Mouse (Mus musculus): ENCODE results near the gene Rad51b. TPM values are rescaled to one million over a fixed set of nuclear protein-coding genes. Genes with fewer than 3 reads are reported as not detected.
A peak's percentile ranks its signal among the peaks of the same experiment; 100 is the strongest.

Gene Rad51b
- polyA plus RNA-seq, 1 experiment from 2014 or later = 6.6 TPM

- no peaks in the 10 kb centered on the region for H3K27me3 ChIP-seq (ENCODE audit: insufficient read depth, poor library complexity, severe bottlenecking)
- no peaks in the 10 kb centered on the region for H3K9me3 ChIP-seq
- no peak for DNase-seq (ENCODE audit: low spot score)
- 79% methylated on average over 6 of the region's 6 CpGs for WGBS
- H3K27ac ChIP-seq = no peak overlapping the region
- no peak overlapping the region for H3K4me3 ChIP-seq
- no peaks in the 10 kb centered on the region for H3K36me3 ChIP-seq
- H3K4me1 ChIP-seq = no peaks in the 10 kb centered on the region
Measured at GRCm38 (mm10) chr12:79341291-79341845, 44.3 kb downstream of the Rad51b start.

GRCm38 (mm10) chr12:79346198-79346733 lies 49.2 kb downstream of the Rad51b start:
- no peak overlapping the region for H3K4me3 ChIP-seq
- WGBS = 74% methylated on average over 5 of the region's 5 CpGs
- no peak overlapping the region for H3K27ac ChIP-seq
- H3K36me3 ChIP-seq = no peaks in the 10 kb centered on the region
- DNase-seq (ENCODE audit: low spot score) = no peak
- H3K9me3 ChIP-seq = no peaks in the 10 kb centered on the region
- no peaks in the 10 kb centered on the region for H3K27me3 ChIP-seq (ENCODE audit: insufficient read depth, poor library complexity, severe bottlenecking)
- H3K4me1 ChIP-seq = peaks cover 8% of the 10 kb centered on the region

- Histone ChIP-seq H3K4me3 (no peak overlapping the region), H3K27ac (no peak overlapping the region), H3K27me3 (ENCODE audit: insufficient read depth, poor library complexity, severe bottlenecking) (no peaks in the 10 kb centered on the region), H3K9me3 (no peaks in the 10 kb centered on the region), H3K36me3 (no peaks in the 10 kb centered on the region), H3K4me1 (peaks cover 21% of the 10 kb centered on the region)
- peak; percentile 83 for DNase-seq (ENCODE audit: low spot score)
- 9% methylated on average over 6 of the region's 6 CpGs for WGBS
Measured at GRCm38 (mm10) chr12:79347643-79348042, 50.6 kb downstream of the Rad51b start.

DNA sequence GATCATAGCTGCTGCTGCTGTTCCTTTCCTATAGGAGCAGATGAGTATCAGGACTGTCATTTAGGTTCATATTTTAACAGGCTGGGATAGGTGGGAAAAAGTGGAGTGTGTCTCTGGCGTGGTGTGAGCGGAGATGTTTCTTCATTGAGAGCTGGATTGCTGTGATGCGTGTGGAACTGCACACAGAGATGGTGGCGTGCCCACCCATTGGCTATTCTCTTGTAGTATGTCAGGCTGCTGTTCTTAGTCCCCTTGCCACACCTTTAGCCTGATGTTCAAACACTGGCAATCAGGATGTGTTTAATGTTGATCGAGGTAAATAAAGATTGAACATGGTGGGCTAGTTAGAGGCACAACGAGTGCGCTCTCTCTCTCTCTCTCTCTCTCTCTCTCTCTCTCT lies 54.4 kb downstream of the Rad51b start:
- H3K4me3 ChIP-seq = no peak overlapping the region
- H3K9me3 ChIP-seq = no peaks in the 10 kb centered on the region
- H3K4me1 ChIP-seq = peaks cover 32% of the 10 kb centered on the region
- WGBS = 89% methylated on average over 7 of the region's 7 CpGs
- peaks cover 6% of the 10 kb centered on the region; the same call in 1 of the 2 replicates for H3K27me3 ChIP-seq (ENCODE audit: insufficient read depth, poor library complexity, severe bottlenecking)
- H3K27ac ChIP-seq = no peak overlapping the region
- no peaks in the 10 kb centered on the region for H3K36me3 ChIP-seq
- no peak for DNase-seq (ENCODE audit: low spot score)

DNA sequence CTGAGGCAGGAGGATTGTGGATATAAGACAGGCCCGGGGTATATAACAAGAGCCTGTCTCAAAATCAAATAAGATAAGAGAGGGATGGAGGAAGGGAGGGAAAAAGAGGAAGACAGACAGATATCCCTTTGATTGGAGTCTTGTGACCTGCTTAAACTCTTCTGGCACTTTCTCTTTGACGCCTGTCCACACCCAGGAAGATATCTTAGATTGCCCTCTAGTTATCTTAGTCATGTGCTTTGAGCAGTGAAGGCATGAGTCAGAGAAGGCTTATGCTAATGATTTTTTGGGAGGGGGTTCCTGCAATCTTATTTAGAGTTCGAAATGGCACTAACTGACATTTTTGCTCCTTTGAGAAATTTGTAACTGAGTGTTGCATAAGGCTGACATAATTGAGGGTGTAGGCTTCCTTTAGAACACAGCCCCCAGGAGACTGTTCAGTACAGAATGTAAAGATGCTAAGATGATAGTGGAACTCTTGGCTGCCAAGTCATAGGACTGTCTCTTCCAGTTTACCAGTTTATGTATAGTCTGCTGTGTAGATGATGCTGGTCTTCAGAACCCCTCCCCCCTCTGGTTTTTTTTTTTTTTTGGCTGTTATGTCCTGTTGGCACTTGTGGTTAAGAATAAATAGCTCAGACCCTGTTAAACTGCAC lies 55.1 kb downstream of the Rad51b start:
- no peak for DNase-seq (ENCODE audit: low spot score)
- no peaks in the 10 kb centered on the region for H3K36me3 ChIP-seq
- peak overlapping the region; percentile 73 for H3K27ac ChIP-seq
- peaks cover 32% of the 10 kb centered on the region for H3K4me1 ChIP-seq
- WGBS = 21% methylated on average over 3 of the region's 3 CpGs
- peaks cover 11% of the 10 kb centered on the region; the same call in 1 of the 2 replicates for H3K27me3 ChIP-seq (ENCODE audit: insufficient read depth, poor library complexity, severe bottlenecking)
- H3K4me3 ChIP-seq = no peak overlapping the region
- no peaks in the 10 kb centered on the region for H3K9me3 ChIP-seq

DNA sequence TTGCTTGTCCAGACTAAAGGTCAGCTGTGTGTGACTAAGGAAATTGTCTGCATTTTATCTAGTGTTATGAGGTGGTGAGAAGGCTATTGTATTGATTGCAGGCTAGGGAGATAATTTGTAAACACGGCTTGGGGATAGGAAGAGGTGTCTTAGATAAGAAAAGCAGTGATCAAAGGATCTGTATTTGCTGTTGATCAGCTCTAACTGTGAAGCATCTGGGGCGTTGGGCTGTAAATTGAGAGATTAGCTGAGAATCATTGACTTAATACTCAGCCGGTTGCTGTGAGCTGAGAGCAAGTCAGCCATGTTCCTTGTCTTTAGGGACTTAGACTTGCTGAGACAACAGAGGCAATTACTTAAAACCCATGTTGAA lies 55.6 kb downstream of the Rad51b start:
- WGBS = 4% methylated on average over 3 of the region's 3 CpGs
- no peak for DNase-seq (ENCODE audit: low spot score)

DNA sequence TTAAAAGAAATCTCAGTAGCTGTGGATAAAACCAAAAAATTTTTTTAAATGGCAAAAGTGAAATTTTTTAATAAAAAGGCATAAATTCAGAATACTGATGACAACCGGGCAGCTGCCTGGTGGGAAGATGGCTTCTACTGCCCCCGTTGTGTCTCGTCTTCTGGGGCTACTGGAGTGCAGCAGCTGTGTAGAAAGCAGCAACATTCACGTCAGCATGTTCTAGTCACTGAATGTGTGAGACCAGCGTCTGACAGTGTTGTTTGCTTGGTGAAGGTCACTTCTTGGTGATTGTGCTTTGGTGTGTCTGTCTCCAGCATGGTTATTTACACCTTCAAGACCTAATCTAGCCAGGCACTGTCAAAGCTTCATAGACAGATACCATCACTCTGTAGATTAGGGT lies 56.3 kb downstream of the Rad51b start:
- no peaks in the 10 kb centered on the region for H3K9me3 ChIP-seq
- peaks cover 26% of the 10 kb centered on the region for H3K4me1 ChIP-seq
- WGBS = 37% methylated on average over 5 of the region's 5 CpGs
- no peaks in the 10 kb centered on the region for H3K36me3 ChIP-seq
- H3K4me3 ChIP-seq = no peak overlapping the region
- H3K27me3 ChIP-seq (ENCODE audit: insufficient read depth, poor library complexity, severe bottlenecking) = peaks cover 12% of the 10 kb centered on the region; the same call in 1 of the 2 replicates
- no peak for DNase-seq (ENCODE audit: low spot score)
- peak overlapping the region; percentile 73 for H3K27ac ChIP-seq

More for the DNA sequence above, 55.6 kb downstream of the Rad51b start:
- Histone ChIP-seq H3K4me1 (peaks cover 29% of the 10 kb centered on the region), H3K27me3 (ENCODE audit: insufficient read depth, poor library complexity, severe bottlenecking) (peaks cover 12% of the 10 kb centered on the region; the same call in 1 of the 2 replicates), H3K27ac (peak overlapping the region; percentile 73), H3K36me3 (no peaks in the 10 kb centered on the region), H3K4me3 (no peak overlapping the region), H3K9me3 (no peaks in the 10 kb centered on the region)

GRCm38 (mm10) chr12:79354621-79355020 lies 57.5 kb downstream of the Rad51b start:
- H3K27ac ChIP-seq = no peak overlapping the region
- WGBS = 76% methylated on average over 7 of the region's 7 CpGs
- no peak for DNase-seq (ENCODE audit: low spot score)

GRCm38 (mm10) chr12:79356138-79356537 lies 59.1 kb downstream of the Rad51b start:
- H3K36me3 ChIP-seq = no peaks in the 10 kb centered on the region
- peaks cover 12% of the 10 kb centered on the region; the same call in 1 of the 2 replicates for H3K27me3 ChIP-seq (ENCODE audit: insufficient read depth, poor library complexity, severe bottlenecking)
- peaks cover 30% of the 10 kb centered on the region for H3K4me1 ChIP-seq
- no peak for DNase-seq (ENCODE audit: low spot score)
- H3K27ac ChIP-seq = no peak overlapping the region
- no peaks in the 10 kb centered on the region for H3K9me3 ChIP-seq
- H3K4me3 ChIP-seq = no peak overlapping the region
- 77% methylated on average over 4 of the region's 4 CpGs for WGBS

More at GRCm38 (mm10) chr12:79354621-79355020, 57.5 kb downstream of the Rad51b start:
- Histone ChIP-seq H3K4me3 (no peak overlapping the region), H3K4me1 (peaks cover 30% of the 10 kb centered on the region), H3K27me3 (ENCODE audit: insufficient read depth, poor library complexity, severe bottlenecking) (peaks cover 12% of the 10 kb centered on the region; the same call in 1 of the 2 replicates), H3K9me3 (no peaks in the 10 kb centered on the region), H3K36me3 (no peaks in the 10 kb centered on the region)

GRCm38 (mm10) chr12:79357631-79358030 lies 60.5 kb downstream of the Rad51b start:
- Histone ChIP-seq H3K27me3 (ENCODE audit: insufficient read depth, poor library complexity, severe bottlenecking) (peaks cover 12% of the 10 kb centered on the region; the same call in 1 of the 2 replicates), H3K4me3 (no peak overlapping the region), H3K27ac (no peak overlapping the region), H3K4me1 (peaks cover 16% of the 10 kb centered on the region), H3K9me3 (no peaks in the 10 kb centered on the region), H3K36me3 (no peaks in the 10 kb centered on the region)
- no peak for DNase-seq (ENCODE audit: low spot score)
- WGBS = 84% methylated on average over 5 of the region's 5 CpGs

DNA sequence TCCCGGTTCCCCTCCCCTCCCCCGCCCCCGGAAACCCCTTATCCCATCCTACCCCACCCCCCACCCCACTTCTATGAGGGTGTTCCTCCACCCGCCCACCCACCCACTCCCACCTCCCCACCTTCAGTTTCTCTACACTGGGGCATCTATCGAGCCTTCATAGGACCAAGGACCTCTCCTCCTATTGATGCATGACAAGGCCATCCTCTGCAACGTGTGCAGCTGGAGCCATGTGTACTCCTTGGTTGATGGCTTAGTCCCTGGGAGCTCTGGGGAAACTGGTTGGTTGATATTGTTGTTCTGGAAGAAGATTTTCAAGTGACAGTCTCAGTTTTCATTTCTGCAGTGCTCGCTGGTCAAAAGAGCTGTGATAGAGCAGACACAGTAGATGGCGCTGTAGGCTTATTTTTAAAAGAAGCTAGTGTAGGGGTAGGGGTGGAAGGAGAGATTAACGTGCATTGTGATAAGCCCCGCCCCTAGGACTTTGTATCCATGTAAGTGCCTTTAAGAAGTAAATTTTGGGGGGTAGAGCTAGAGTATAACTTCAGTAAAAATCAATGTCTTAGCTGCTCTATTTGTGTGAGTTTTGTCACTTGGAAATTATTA lies 61.6 kb downstream of the Rad51b start:
- WGBS = 19% methylated on average over 10 of the region's 10 CpGs
- peaks cover 5% of the 10 kb centered on the region for H3K4me1 ChIP-seq
- no peak for DNase-seq (ENCODE audit: low spot score)
- H3K36me3 ChIP-seq = no peaks in the 10 kb centered on the region
- no peak overlapping the region for H3K27ac ChIP-seq
- no peak overlapping the region for H3K4me3 ChIP-seq
- H3K27me3 ChIP-seq (ENCODE audit: insufficient read depth, poor library complexity, severe bottlenecking) = peaks cover 12% of the 10 kb centered on the region; the same call in 1 of the 2 replicates
- H3K9me3 ChIP-seq = no peaks in the 10 kb centered on the region

DNA sequence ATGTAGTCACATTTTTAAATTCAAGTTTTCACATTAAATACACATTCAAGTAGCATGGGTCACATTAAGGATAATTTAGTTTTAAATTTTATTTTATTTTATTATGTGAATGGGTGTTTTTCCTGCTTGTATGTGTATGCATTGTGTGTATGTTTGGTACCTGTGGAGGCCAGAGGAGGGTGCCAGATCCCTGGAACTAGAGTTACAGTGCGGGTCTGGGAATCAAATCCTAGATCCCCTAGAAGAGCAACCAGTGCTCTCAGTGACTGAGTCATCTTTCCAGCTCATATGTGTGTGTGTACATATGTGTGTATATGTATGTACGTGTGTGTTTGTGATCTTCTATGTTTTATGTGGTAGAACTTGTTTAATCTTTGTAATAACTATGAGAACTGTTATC lies 62.3 kb downstream of the Rad51b start:
- peaks cover 12% of the 10 kb centered on the region; the same call in 1 of the 2 replicates for H3K27me3 ChIP-seq (ENCODE audit: insufficient read depth, poor library complexity, severe bottlenecking)
- no peak overlapping the region for H3K4me3 ChIP-seq
- H3K9me3 ChIP-seq = no peaks in the 10 kb centered on the region
- no peak overlapping the region for H3K27ac ChIP-seq
- DNase-seq (ENCODE audit: low spot score) = no peak
- 92% methylated on average over 2 of the region's 2 CpGs for WGBS
- H3K4me1 ChIP-seq = 0 out of 2 replicates have a peak, but pooled peaks cover 4% of the 10 kb centered on the region
- no peaks in the 10 kb centered on the region for H3K36me3 ChIP-seq

DNA sequence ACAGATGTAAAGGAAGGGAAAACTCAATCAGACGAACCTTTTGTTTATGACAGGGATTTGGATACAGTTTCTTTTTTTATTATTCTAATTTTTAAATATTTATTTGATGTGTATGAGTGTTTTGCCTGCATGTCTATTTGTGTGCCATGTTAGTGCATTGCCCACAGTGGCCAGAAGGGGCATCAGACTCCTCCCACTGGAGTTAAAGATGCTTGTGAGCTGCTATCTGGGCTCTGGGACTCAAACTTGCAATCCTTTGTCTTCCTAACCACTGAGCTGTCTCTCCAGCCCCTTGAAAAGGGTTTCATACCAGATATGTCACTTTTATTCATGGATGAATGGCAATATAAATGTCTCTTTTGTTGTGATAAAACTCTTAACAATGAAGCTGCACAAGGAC lies 65.1 kb downstream of the Rad51b start:
- WGBS = 62% methylated on average over 1 of the region's 1 CpGs
- Histone ChIP-seq H3K27me3 (ENCODE audit: insufficient read depth, poor library complexity, severe bottlenecking) (peaks cover 1% of the 10 kb centered on the region; the same call in 1 of the 2 replicates), H3K4me3 (no peak overlapping the region), H3K9me3 (no peaks in the 10 kb centered on the region), H3K4me1 (0 out of 2 replicates have a peak, but pooled peaks cover 4% of the 10 kb centered on the region), H3K36me3 (no peaks in the 10 kb centered on the region), H3K27ac (no peak overlapping the region)
- no peak for DNase-seq (ENCODE audit: low spot score)
